Comparison of ENCODE assay signal across 18 mouse cellular contexts in the genomic region with DNA sequence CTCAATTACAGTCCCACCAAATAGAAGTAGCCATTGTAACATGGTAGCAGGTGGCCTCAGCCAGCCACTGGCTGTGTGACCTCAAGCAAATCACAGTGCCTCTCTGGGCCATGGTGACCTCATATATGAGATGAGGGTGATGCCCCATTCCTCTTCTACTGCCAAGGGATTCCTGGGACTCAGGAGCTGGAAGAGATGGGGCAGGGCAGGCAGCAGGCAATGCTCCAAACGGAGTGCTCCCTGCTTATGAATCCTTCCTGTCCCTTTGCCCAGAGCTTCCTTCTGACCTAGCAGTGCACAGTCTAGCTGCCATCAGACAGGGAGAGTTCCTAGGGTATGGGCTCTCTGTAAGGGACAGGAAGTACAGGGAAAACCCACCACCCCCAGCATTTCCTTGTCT. TPM values are rescaled to one million over a fixed set of nuclear protein-coding genes. Genes with fewer than 3 reads are reported as not detected.
"Had no signal": no experiment of that assay in that cellular context is flagged by ENCODE, and none has a peak within 500 bp of the region (broad histone marks: within the 10 kb centered on the region; RNA-seq: fewer than 3 reads in every experiment).

No protein-coding gene starts in this region.

- H3K4me1 ChIP-seq: midbrain, embryonic 12.5 days; midbrain, embryonic 15.5 days; neural tube, embryonic 12.5 days; stomach, embryonic 15.5 days had no signal

- H3K27ac ChIP-seq: macrophage; midbrain, embryonic 12.5 days; midbrain, embryonic 15.5 days; neural tube, embryonic 12.5 days; stomach, embryonic 15.5 days; stomach, postnatal 0 days had no signal

- ATAC-seq: midbrain, embryonic 15.5 days had no signal

- H3K4me2 ChIP-seq: lung, embryonic 14.5 days; midbrain, embryonic 12.5 days; midbrain, embryonic 15.5 days; neural tube, embryonic 12.5 days; stomach, embryonic 15.5 days had no signal

- H3K4me3 ChIP-seq: megakaryocyte, embryonic 14.5 days; midbrain, embryonic 12.5 days; midbrain, embryonic 15.5 days; neural tube, embryonic 12.5 days; stomach, embryonic 15.5 days had no signal

- H3K36me3 ChIP-seq: midbrain, embryonic 12.5 days; midbrain, embryonic 15.5 days; neural tube, embryonic 12.5 days; stomach, embryonic 15.5 days had no signal

- DNase-seq: lung, adult 18-20 months; lung, embryonic 14.5 days; lung, postnatal 10 days; lung, postnatal 36 days; right cerebral cortex, postnatal 14 days; thymus, adult 2 months; thymus, postnatal 25 days; thymus, postnatal 4 days had no signal

- H3K27me3 ChIP-seq: midbrain, embryonic 12.5 days; midbrain, embryonic 15.5 days; neural tube, embryonic 12.5 days; stomach, embryonic 15.5 days had no signal

- H3K9me3 ChIP-seq: megakaryocyte, embryonic 14.5 days; midbrain, embryonic 12.5 days; midbrain, embryonic 15.5 days; neural tube, embryonic 12.5 days; stomach, embryonic 15.5 days had no signal

- H3K9ac ChIP-seq: lung, embryonic 14.5 days; midbrain, embryonic 12.5 days; midbrain, embryonic 15.5 days; neural tube, embryonic 12.5 days; stomach, embryonic 15.5 days had no signal

RNA-seq across cellular contexts. Expression of gene Hnf4a, which starts 51.9 kb away (rescaled TPM):
- polyA plus RNA-seq: lung, embryonic 16.5 days; macrophage; midbrain, embryonic 12.5 days; midbrain, embryonic 15.5 days; midbrain, postnatal 0 days; neural tube, embryonic 12.5 days; neural tube, embryonic 14.5 days had no signal
